Mouse (Mus musculus) E14TG2a.4 (cell line): ENCODE measurements around the gene Olfm2.
A peak's percentile ranks its signal among the peaks of the same experiment; 100 is the strongest.

Source experiments
- H3K27me3 ChIP-seq: 2 replicates; pipeline ENCODE4 v1.6.1; 2014; ENCODE audit warnings: low read length, control low read depth; ENCODE audit not compliant: insufficient read depth
- H3K36me3 ChIP-seq: 2 replicates; pipeline ENCODE4 v1.6.1; 2014; ENCODE audit warnings: low read length, control low read depth; ENCODE audit not compliant: insufficient read depth
- H3K4me1 ChIP-seq: replicated peaks from 2 replicates; pipeline ENCODE4 v1.6.1; 2014; ENCODE audit warnings: low read depth, low read length, control low read depth
- H3K4me3 ChIP-seq: replicated peaks from 2 replicates; pipeline ENCODE4 v1.5.1; 2014; ENCODE audit warnings: mild to moderate bottlenecking, low read length
- H3K9me3 ChIP-seq: 2 replicates; pipeline ENCODE4 v1.6.1; 2014; ENCODE audit warnings: low read length, control low read depth
- CTCF ChIP-seq: conservative IDR thresholded peaks from 2 replicates; pipeline ENCODE4 v1.5.1; 2014; ENCODE audit warnings: low read length
- NANOG ChIP-seq: IDR thresholded peaks from 2 replicates; pipeline ENCODE4 v1.6.1; 2014; ENCODE audit warnings: borderline replicate concordance, low read length, mixed read lengths
- POU5F1 ChIP-seq: IDR thresholded peaks from 2 replicates; pipeline ENCODE4 v1.6.1; 2014; ENCODE audit warnings: low read length, borderline replicate concordance

Olfm2 gene

DNA sequence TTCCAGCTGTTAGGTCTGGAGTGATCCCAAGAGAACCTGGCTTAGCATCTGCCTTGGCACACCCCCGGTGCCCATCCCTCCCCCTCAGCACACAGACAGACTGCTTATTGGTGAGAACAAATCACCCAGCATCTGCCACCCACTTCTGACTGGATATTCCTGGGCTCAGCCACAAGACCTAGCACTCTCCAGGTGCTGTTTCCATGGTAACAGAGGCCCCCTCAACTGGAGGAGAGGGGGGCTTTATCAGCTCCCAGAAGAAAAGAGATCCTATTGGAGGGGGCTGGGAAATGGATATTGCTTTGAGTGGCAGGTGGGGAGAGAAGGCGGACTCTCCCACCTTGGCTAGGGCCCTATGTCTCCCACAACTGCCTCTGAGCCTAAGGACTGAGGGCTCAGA, 82.2 kb downstream of the Olfm2 start:
- TF ChIP-seq POU5F1 (no peak), NANOG (no peak), CTCF (no peak)
- Histone ChIP-seq H3K27me3 (no peaks in the 10 kb centered on the region), H3K4me3 (no peak overlapping the region), H3K9me3 (no peaks in the 10 kb centered on the region), H3K4me1 (peaks cover 83% of the 10 kb centered on the region), H3K36me3 (peaks cover 72% of the 10 kb centered on the region)

DNA sequence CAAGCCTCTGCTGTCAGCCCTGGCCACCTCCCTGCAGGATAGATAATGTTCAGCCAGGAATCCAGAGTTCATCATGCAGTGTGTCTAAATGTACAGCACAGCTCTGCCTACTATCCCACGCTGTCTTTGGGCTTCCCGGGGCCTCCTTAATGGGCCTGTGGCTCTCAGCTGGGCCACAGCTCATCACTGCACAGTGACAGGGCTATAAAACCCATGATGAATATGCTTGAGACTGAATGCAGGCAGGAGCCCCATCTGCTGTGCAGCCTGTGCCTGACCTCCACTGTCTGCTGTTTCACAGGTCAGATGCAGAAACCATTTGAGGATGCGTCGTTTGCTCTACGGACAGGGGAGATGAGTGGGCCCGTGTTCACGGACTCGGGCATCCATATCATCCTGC, 83.3 kb downstream of the Olfm2 start:
- H3K9me3 ChIP-seq = no peaks in the 10 kb centered on the region
- no peaks in the 10 kb centered on the region for H3K27me3 ChIP-seq
- peaks cover 83% of the 10 kb centered on the region for H3K36me3 ChIP-seq
- no peak for TF ChIP-seq NANOG
- no peak for TF ChIP-seq CTCF
- no peak for TF ChIP-seq POU5F1
- no peak overlapping the region for H3K4me3 ChIP-seq
- H3K4me1 ChIP-seq = peaks cover 94% of the 10 kb centered on the region

DNA sequence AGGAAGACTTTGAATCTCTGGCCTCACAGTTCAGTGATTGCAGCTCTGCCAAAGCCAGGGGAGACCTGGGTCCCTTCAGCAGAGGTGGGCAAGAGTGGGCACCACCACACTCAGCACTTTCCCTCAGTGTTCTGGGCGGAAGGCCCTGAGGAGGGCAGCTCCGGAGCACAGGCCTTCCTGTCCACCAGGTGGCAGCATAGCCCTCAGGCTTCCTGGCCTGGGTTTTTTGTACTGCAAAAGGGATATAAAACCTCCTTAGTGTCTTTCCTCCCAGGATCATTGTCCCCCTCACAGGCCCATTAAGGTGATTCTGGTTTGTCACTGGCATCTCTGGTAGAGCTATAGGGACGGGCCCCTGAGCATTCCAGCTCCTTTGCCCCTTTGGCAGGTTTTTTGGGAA, 83.8 kb downstream of the Olfm2 start:
- peaks cover 88% of the 10 kb centered on the region for H3K36me3 ChIP-seq
- peaks cover 99% of the 10 kb centered on the region for H3K4me1 ChIP-seq
- H3K4me3 ChIP-seq = no peak overlapping the region
- H3K27me3 ChIP-seq = no peaks in the 10 kb centered on the region
- no peaks in the 10 kb centered on the region for H3K9me3 ChIP-seq
- no peak for TF ChIP-seq POU5F1
- TF ChIP-seq NANOG = no peak
- TF ChIP-seq CTCF = peak; percentile 82

DNA sequence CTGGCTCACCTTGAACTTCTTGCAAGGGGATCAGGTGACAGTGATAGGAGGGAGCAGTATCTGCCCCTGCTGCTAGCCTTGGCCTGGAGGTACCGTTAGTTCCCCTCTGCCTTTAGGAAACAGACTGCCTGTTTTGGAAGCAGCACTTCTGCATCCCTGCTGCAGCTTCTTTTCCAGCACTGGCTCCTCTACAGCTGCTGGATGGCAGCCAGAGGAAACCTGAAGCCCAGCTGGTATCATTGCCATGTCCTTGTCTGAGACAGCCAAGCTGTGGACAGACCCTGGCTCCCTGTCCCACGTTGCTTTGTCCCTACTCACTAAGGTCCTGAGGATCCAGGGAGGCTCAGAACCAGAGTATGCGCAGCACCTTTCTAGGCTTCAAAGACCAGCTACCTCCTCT, 88.6 kb downstream of the Olfm2 start:
- Histone ChIP-seq H3K4me3 (peak overlapping the region; percentile 21), H3K36me3 (peaks cover 96% of the 10 kb centered on the region)
- no peak for TF ChIP-seq POU5F1
- no peak for TF ChIP-seq CTCF
- no peak for TF ChIP-seq NANOG

GRCm38 (mm10) chr9:20653859-20654258, 92.3 kb downstream of the Olfm2 start:
- Histone ChIP-seq H3K9me3 (no peaks in the 10 kb centered on the region), H3K4me1 (peaks cover 73% of the 10 kb centered on the region), H3K27me3 (no peaks in the 10 kb centered on the region), H3K4me3 (peak overlapping the region; percentile 100), H3K36me3 (peaks cover 70% of the 10 kb centered on the region)
- TF ChIP-seq NANOG (no peak), CTCF (0 out of 2 replicates have a peak, but pooled peaks have one; percentile 9), POU5F1 (no peak)

More for the DNA sequence above, 88.6 kb downstream of the Olfm2 start:
- Histone ChIP-seq H3K27me3 (no peaks in the 10 kb centered on the region), H3K9me3 (no peaks in the 10 kb centered on the region), H3K4me1 (peaks cover 99% of the 10 kb centered on the region)

DNA sequence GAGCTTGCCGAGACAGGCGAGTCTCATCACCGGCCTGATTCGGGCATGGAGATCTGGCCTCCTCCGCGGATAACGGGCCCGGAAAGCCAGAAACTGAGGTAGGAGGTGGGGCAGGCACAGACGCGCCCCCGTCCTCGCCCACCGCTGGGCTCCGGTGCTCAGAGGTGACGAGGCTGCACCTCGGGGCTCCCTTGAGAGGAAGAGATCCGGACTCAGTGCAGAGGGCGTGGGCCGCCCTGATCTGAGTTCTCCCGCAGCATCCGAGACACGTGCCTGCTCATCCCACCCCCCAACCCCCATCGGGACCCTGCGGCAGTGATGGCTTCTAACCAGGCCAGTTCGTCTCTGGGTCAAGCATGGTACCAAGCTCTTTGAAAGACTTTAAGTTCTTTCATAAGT, 93.9 kb downstream of the Olfm2 start:
- peaks cover 57% of the 10 kb centered on the region for H3K4me1 ChIP-seq
- H3K36me3 ChIP-seq = peaks cover 69% of the 10 kb centered on the region
- TF ChIP-seq NANOG (no peak), CTCF (no peak), POU5F1 (no peak)
- H3K27me3 ChIP-seq = no peaks in the 10 kb centered on the region
- H3K4me3 ChIP-seq = peak overlapping the region; percentile 100
- no peaks in the 10 kb centered on the region for H3K9me3 ChIP-seq

GRCm38 (mm10) chr9:20651602-20652259, 94.4 kb downstream of the Olfm2 start, which contains the start of gene Pin1:
Pin1 (plus strand) TSS chr9:20652095.
- peaks cover 69% of the 10 kb centered on the region for H3K36me3 ChIP-seq
- no peaks in the 10 kb centered on the region for H3K27me3 ChIP-seq
- peaks cover 52% of the 10 kb centered on the region for H3K4me1 ChIP-seq
- TF ChIP-seq CTCF = no peak
- TF ChIP-seq POU5F1 = no peak
- H3K9me3 ChIP-seq = no peaks in the 10 kb centered on the region
- H3K4me3 ChIP-seq = peak within 1 kb of the TSS; percentile 100

DNA sequence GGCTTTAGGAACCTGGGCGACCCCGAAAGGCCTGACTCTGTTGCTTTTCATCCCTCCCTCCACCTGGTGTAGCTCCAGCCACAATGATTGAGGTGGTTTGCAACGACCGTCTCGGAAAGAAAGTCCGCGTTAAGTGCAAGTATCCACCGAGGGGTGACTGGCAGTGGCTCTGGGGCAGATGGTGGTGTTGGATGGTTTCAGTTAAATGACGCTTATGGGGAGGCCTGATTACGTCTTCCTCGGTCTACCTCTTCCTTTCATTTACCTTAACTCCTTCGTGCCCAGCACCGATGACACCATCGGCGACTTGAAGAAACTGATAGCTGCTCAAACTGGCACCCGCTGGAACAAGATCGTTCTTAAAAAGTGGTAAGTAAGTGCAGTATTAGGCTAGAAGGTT, 101.0 kb downstream of the Olfm2 start:
- TF ChIP-seq POU5F1 (no peak), CTCF (no peak), NANOG (no peak)
- Histone ChIP-seq H3K4me1 (peaks cover 34% of the 10 kb centered on the region), H3K4me3 (peak overlapping the region; percentile 92), H3K36me3 (peaks cover 49% of the 10 kb centered on the region), H3K27me3 (no peaks in the 10 kb centered on the region), H3K9me3 (no peaks in the 10 kb centered on the region)

DNA sequence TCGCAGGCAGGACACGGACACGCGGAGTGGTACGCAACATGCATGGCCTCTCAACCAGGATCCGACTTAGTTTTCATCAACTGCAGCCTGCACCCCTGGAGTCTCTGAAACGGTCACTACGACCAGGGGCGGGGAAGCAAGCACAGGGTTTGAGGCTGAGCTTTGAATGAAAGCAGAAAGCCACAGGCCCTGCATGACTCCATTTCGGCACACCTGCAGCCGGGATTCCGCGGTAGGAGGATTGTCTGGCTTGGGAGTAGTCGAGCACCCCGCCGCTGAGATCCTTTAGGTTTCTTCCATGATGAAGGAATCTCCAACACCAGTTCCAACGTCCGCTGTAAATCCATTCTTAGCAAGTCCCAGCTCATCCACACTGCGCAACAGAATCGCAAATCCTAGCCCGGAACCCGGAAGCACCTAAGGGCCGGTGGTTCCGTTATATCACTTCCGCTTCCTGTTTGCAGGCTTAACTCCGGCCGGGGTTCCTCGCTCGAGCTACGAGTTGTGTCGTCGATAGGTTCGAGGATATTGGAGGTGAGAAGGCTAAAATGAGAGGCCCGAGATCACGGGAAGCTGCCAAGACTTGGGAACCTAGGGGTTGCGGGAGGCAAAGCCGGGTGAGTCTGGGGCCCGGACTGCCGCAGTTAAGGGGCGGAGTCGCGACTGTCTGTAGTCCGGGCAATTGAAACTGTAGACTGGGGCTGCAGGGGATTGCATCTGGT, 101.6 kb downstream of the Olfm2 start, which contains the start of gene Fbxl12:
Gene Fbxl12, minus strand, starts transcription at position 408 of the 722 bp plus-strand sequence.
- H3K4me1 ChIP-seq = peaks cover 40% of the 10 kb centered on the region
- H3K27me3 ChIP-seq = no peaks in the 10 kb centered on the region
- peak within 1 kb of the TSS; percentile 92 for H3K4me3 ChIP-seq
- H3K9me3 ChIP-seq = no peaks in the 10 kb centered on the region
- TF ChIP-seq POU5F1 (no peak), NANOG (no peak), CTCF (no peak)
- H3K36me3 ChIP-seq = peaks cover 52% of the 10 kb centered on the region
